Mouse (Mus musculus) kidney, embryonic 14.5 days (tissue): Measurements from ENCODE around the gene Zfp174. TPM values are rescaled to one million over a fixed set of nuclear protein-coding genes. Genes with fewer than 3 reads are reported as not detected.
A peak's percentile ranks its signal among the peaks of the same experiment; 100 is the strongest.

Experiments
- ATAC-seq: fragments of 200-750 bp; cut with Nextera tagmentation; 2 replicates; pipeline ENCODE4 v1.8.0; 2017; ENCODE audit warnings: moderate number of reproducible peaks, mild to moderate bottlenecking, moderate TSS enrichment, moderate library complexity; ENCODE audit not compliant: low FRiP score, low TSS enrichment
- H3K27ac ChIP-seq: fragments of 300-500 bp; sonication (generic); 2 replicates; pipeline ENCODE4 v1.5.1; 2014; ENCODE audit warnings: low read depth, mild to moderate bottlenecking, low read length, moderate library complexity, mixed read lengths
- H3K27me3 ChIP-seq: fragments of 300-500 bp; sonication (generic); 2 replicates; pipeline ENCODE4 v1.6.1; 2014; ENCODE audit warnings: mild to moderate bottlenecking, low read length; ENCODE audit not compliant: control insufficient read depth, insufficient read depth
- H3K36me3 ChIP-seq: fragments of 300-500 bp; sonication (generic); 2 replicates; pipeline ENCODE4 v1.6.1; 2014; ENCODE audit warnings: low read length, mixed read lengths; ENCODE audit not compliant: control insufficient read depth, insufficient read depth
- H3K4me1 ChIP-seq: fragments of 300-500 bp; sonication (generic); 2 replicates; pipeline ENCODE4 v1.6.1; 2014; ENCODE audit warnings: low read length, mixed read lengths; ENCODE audit not compliant: control insufficient read depth, insufficient read depth
- H3K4me2 ChIP-seq: fragments of 300-500 bp; sonication (generic); replicated peaks from 2 replicates; pipeline ENCODE4 v1.6.1; 2014; ENCODE audit warnings: low read depth, mild to moderate bottlenecking, low read length
- H3K4me3 ChIP-seq: fragments of 300-500 bp; sonication (generic); 2 replicates; pipeline ENCODE4 v1.5.1; 2014; ENCODE audit warnings: mild to moderate bottlenecking, low read length
- H3K9ac ChIP-seq: fragments of 300-500 bp; sonication (generic); 2 replicates; pipeline ENCODE4 v1.6.1; 2014; ENCODE audit warnings: low read depth, mild to moderate bottlenecking, low read length, moderate library complexity
- H3K9me3 ChIP-seq: fragments of 300-500 bp; sonication (generic); 2 replicates; pipeline ENCODE4 v1.6.1; 2016; ENCODE audit warnings: low read length; ENCODE audit not compliant: control insufficient read depth
- WGBS: fragments of 180-500 bp; shearing (Covaris S2); extraction: QIAGEN DNeasy Blood & Tissue Kit; methylation state at CpG from one replicate; pipeline ENCODE4 v1.1.7; 2014; 5-methylcytosine and 5-hydroxymethylcytosine counted together
- polyA plus RNA-seq: library from polyadenylated mRNA; unstranded; fragments of >200 nt; fragmentation: Nextera tagmentation; extraction: Ambion mirVana; gene quantifications from 2 replicates; pipeline ENCODE4 v1.2.1, GENCODE M21; 2014

Gene Zfp174
- polyA plus RNA-seq, 1 experiment from 2014 or later = 1.4 TPM

- Histone ChIP-seq H3K27ac (no peak overlapping the region), H3K9me3 (no peaks in the 10 kb centered on the region), H3K9ac (peak overlapping the region; percentile 63), H3K4me2 (peak overlapping the region; percentile 62), H3K4me1 (0 out of 2 replicates have a peak, but pooled peaks cover 8% of the 10 kb centered on the region), H3K36me3 (peaks cover 15% of the 10 kb centered on the region; the same call in 1 of the 2 replicates), H3K27me3 (no peaks in the 10 kb centered on the region), H3K4me3 (peak overlapping the region; percentile 57)
- WGBS = 2% methylated on average over 16 of the region's 16 CpGs
- ATAC-seq = peak; percentile 11
These were observed 24.7 kb downstream of the Zfp174 start for GRCm38 (mm10) chr16:3871815-3872214.

- H3K27me3 ChIP-seq = no peaks in the 10 kb centered on the region
- 0 out of 2 replicates have a peak, but pooled peaks cover 8% of the 10 kb centered on the region for H3K4me1 ChIP-seq
- peaks cover 14% of the 10 kb centered on the region; the same call in 1 of the 2 replicates for H3K36me3 ChIP-seq
- peak within 1 kb of the TSS; percentile 63 for H3K9ac ChIP-seq
- H3K9me3 ChIP-seq = no peaks in the 10 kb centered on the region
- peak within 1 kb of the TSS; percentile 62 for H3K4me2 ChIP-seq
- H3K27ac ChIP-seq = peak within 1 kb of the TSS; percentile 31; the same call in 1 of the 2 replicates
- peak within 1 kb of the TSS; percentile 57 for H3K4me3 ChIP-seq
- peak; percentile 99 for ATAC-seq
- WGBS = 4% methylated on average over 47 of the region's 47 CpGs
These were observed 25.4 kb downstream of the Zfp174 start, which contains the start of gene Naa60 for GRCm38 (mm10) chr16:3872216-3873047. TSS of gene Naa60 (plus strand) at chr16:3872375.

GRCm38 (mm10) chr16:3876346-3876745 is 29.3 kb downstream of the Zfp174 start:
- Histone ChIP-seq H3K4me3 (no peak overlapping the region), H3K4me2 (no peak overlapping the region), H3K27ac (no peak overlapping the region), H3K4me1 (0 out of 2 replicates have a peak, but pooled peaks cover 3% of the 10 kb centered on the region), H3K9ac (no peak overlapping the region), H3K27me3 (no peaks in the 10 kb centered on the region), H3K36me3 (peaks cover 2% of the 10 kb centered on the region; the same call in 1 of the 2 replicates), H3K9me3 (no peaks in the 10 kb centered on the region)
- 95% methylated on average over 4 of the region's 4 CpGs for WGBS
- no peak for ATAC-seq

- H3K9me3 ChIP-seq = no peaks in the 10 kb centered on the region
- H3K27ac ChIP-seq = peak within 1 kb of the TSS; percentile 86
- ATAC-seq = peak; percentile 99
- peaks cover 7% of the 10 kb centered on the region; the same call in 1 of the 2 replicates for H3K4me1 ChIP-seq
- under 1% methylated on average over 84 of the region's 88 CpGs for WGBS
- peak within 1 kb of the TSS; percentile 90 for H3K9ac ChIP-seq
- H3K4me2 ChIP-seq = peak within 1 kb of the TSS; percentile 75
- H3K27me3 ChIP-seq = no peaks in the 10 kb centered on the region
- H3K36me3 ChIP-seq = no peaks in the 10 kb centered on the region
- H3K4me3 ChIP-seq = peak within 1 kb of the TSS; percentile 94
These were observed 37.4 kb downstream of the Zfp174 start, which contains the start of the genes Zfp597 and Gm20695 for GRCm38 (mm10) chr16:3884201-3885064. TSS of gene Zfp597 (minus strand) at chr16:3884561. TSS of gene Gm20695 (plus strand) at chr16:3884648.

- H3K9me3 ChIP-seq = no peaks in the 10 kb centered on the region
- peak; percentile 13; the same call in 1 of the 2 replicates for ATAC-seq
- peaks cover 7% of the 10 kb centered on the region; the same call in 1 of the 2 replicates for H3K4me1 ChIP-seq
- H3K27me3 ChIP-seq = no peaks in the 10 kb centered on the region
- peak overlapping the region; percentile 75 for H3K4me2 ChIP-seq
- H3K4me3 ChIP-seq = peak overlapping the region; percentile 94
- H3K27ac ChIP-seq = peak overlapping the region; percentile 86
- WGBS = under 1% methylated on average over 10 of the region's 10 CpGs
- peak overlapping the region; percentile 90 for H3K9ac ChIP-seq
- H3K36me3 ChIP-seq = no peaks in the 10 kb centered on the region
These were observed 38.1 kb downstream of the Zfp174 start for GRCm38 (mm10) chr16:3885065-3885670.

GRCm38 (mm10) chr16:3891621-3892295 is 44.7 kb downstream of the Zfp174 start:
- 0 out of 2 replicates have a peak, but pooled peaks cover 4% of the 10 kb centered on the region for H3K36me3 ChIP-seq

GRCm38 (mm10) chr16:3893739-3894138 is 46.7 kb downstream of the Zfp174 start:
- no peaks in the 10 kb centered on the region for H3K9me3 ChIP-seq
- H3K4me1 ChIP-seq = no peaks in the 10 kb centered on the region
- no peak overlapping the region for H3K27ac ChIP-seq
- H3K36me3 ChIP-seq = peaks cover 19% of the 10 kb centered on the region
- WGBS = 53% methylated on average over 3 of the region's 3 CpGs
- no peak overlapping the region for H3K4me3 ChIP-seq
- no peak overlapping the region for H3K4me2 ChIP-seq
- ATAC-seq = no peak
- H3K9ac ChIP-seq = no peak overlapping the region
- H3K27me3 ChIP-seq = no peaks in the 10 kb centered on the region

More at GRCm38 (mm10) chr16:3891621-3892295, 44.7 kb downstream of the Zfp174 start:
- Histone ChIP-seq H3K9me3 (no peaks in the 10 kb centered on the region), H3K4me3 (no peak overlapping the region), H3K27me3 (no peaks in the 10 kb centered on the region), H3K27ac (no peak overlapping the region), H3K4me1 (no peaks in the 10 kb centered on the region), H3K4me2 (no peak overlapping the region), H3K9ac (no peak overlapping the region)
- ATAC-seq = no peak
- WGBS = 92% methylated on average over 14 of the region's 14 CpGs
